Mouse (Mus musculus) E14TG2a.4 (cell line): ENCODE measurements at regions not wholly inside any gene's neighbourhood (a gene's known extent, or its start where the extent isn't known, plus 50 kb on each side); places are given as distances from the start of the nearest gene placed in this dataset.

Experiments used
- CTCF ChIP-seq: conservative IDR thresholded peaks from 2 replicates; pipeline ENCODE4 v1.5.1; 2014; ENCODE audit warnings: low read length
- NANOG ChIP-seq: IDR thresholded peaks from 2 replicates; pipeline ENCODE4 v1.6.1; 2014; ENCODE audit warnings: borderline replicate concordance, low read length, mixed read lengths
- POU5F1 ChIP-seq: IDR thresholded peaks from 2 replicates; pipeline ENCODE4 v1.6.1; 2014; ENCODE audit warnings: low read length, borderline replicate concordance

DNA sequence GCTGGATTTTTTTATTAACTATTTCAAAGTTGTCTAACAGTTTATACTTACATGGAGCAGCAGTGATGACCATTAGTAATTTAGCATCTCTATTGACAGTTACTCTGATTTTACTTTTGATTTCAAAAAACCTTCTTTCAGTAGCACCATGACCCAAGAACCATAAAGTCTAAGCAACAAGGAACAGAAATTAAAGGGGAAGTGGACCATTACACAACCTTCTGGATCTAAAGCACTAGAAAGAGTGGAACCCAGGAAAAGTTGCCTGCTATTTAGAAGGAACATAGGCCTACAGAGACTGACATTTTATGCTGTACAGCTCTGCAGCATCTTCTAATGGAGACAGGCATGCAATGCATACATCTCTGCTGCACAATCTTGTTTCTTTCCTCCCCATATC is 56.0 kb upstream of the Il15 start:
- TF ChIP-seq CTCF (no peak), NANOG (no peak), POU5F1 (no peak)
